Mouse (Mus musculus) kidney, embryonic 16.5 days (tissue): ENCODE results near the gene Celf5. TPM values are rescaled to one million over a fixed set of nuclear protein-coding genes. Genes with fewer than 3 reads are reported as not detected.

ENCODE experiments used
- ATAC-seq: fragments of 200-750 bp; cut with Nextera tagmentation; 2 replicates; pipeline ENCODE4 v1.8.0; 2017; ENCODE audit warnings: moderate TSS enrichment; ENCODE audit not compliant: low FRiP score, low TSS enrichment
- H3K27ac ChIP-seq: fragments of 300-500 bp; sonication (generic); 2 replicates; pipeline ENCODE4 v1.5.1; 2014; ENCODE audit warnings: low read length
- H3K27me3 ChIP-seq: fragments of 300-500 bp; sonication (generic); 2 replicates; pipeline ENCODE4 v1.6.1; 2014; ENCODE audit warnings: low read length, control low read depth, mixed read lengths; ENCODE audit not compliant: insufficient read depth
- H3K36me3 ChIP-seq: fragments of 300-500 bp; sonication (generic); 2 replicates; pipeline ENCODE4 v1.6.1; 2014; ENCODE audit warnings: low read length, control low read depth, mixed read lengths; ENCODE audit not compliant: insufficient read depth
- H3K4me1 ChIP-seq: fragments of 300-500 bp; sonication (generic); 2 replicates; pipeline ENCODE4 v1.6.1; 2014; ENCODE audit warnings: low read length, control low read depth, mixed read lengths; ENCODE audit not compliant: insufficient read depth
- H3K4me2 ChIP-seq: fragments of 300-500 bp; sonication (generic); replicated peaks from 2 replicates; pipeline ENCODE4 v1.6.1; 2014; ENCODE audit warnings: low read depth, low read length
- H3K4me3 ChIP-seq: fragments of 300-500 bp; sonication (generic); 2 replicates; pipeline ENCODE4 v1.5.1; 2014; ENCODE audit warnings: mild to moderate bottlenecking, low read length
- H3K9ac ChIP-seq: fragments of 300-500 bp; sonication (generic); replicated peaks from 2 replicates; pipeline ENCODE4 v1.6.1; 2014; ENCODE audit warnings: low read length
- H3K9me3 ChIP-seq: fragments of 300-500 bp; sonication (generic); 2 replicates; pipeline ENCODE4 v1.6.1; 2016; ENCODE audit warnings: low read length, control low read depth
- WGBS: fragments of 180-500 bp; shearing (Covaris S2); extraction: QIAGEN DNeasy Blood & Tissue Kit; methylation state at CpG from one replicate; pipeline ENCODE4 v1.1.7; 2014; 5-methylcytosine and 5-hydroxymethylcytosine counted together
- polyA plus RNA-seq: library from polyadenylated mRNA; unstranded; fragments of >200 nt; fragmentation: Nextera tagmentation; extraction: Ambion mirVana; gene quantifications from 2 replicates; pipeline ENCODE4 v1.2.1, GENCODE M21; 2015

The Celf5 gene
- polyA plus RNA-seq, 1 experiment from 2014 or later, result 0.29 TPM

DNA sequence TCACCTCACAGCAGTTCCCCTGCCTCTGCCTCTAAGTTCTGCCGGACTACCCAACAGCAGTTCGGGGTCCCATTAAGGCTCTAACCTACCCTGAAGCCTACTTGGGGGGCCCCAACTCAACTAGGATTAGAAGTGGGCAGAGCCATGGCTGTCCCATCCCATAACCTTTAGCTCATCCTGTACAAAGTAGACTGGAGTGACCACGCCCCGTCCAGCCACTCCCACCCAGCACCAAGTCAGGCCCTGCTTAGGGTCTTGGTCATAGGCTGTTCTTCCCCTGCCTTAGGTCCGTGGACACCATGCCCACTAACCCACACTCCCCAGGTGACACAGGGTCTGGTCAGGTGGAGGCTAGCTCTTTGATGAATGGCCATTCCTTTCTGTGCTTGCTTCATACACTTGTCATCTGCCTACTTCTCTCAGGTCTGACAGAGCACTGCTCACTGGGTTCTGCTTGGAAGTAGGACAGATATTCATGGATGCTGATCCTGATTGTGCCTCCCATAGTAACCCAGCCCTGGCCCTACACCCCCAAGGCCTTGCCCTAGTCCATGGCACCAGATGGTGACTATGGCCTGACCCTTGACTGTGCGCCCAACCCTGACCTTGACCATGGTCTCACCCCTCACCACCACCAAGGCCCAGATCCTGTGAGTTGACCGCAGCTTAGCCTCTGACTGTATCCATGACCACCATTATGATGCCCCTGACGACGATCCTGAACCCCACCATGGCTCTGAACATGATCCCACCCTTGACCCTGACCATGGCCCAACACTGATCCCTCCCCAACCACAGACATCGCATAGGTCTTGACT lies 63.2 kb downstream of the Celf5 start:
- Histone ChIP-seq H3K27ac (no peak overlapping the region), H3K4me3 (no peak overlapping the region), H3K4me1 (peaks cover 55% of the 10 kb centered on the region), H3K9ac (peak overlapping the region; percentile 29), H3K4me2 (no peak overlapping the region), H3K27me3 (no peaks in the 10 kb centered on the region), H3K9me3 (no peaks in the 10 kb centered on the region), H3K36me3 (peaks cover 11% of the 10 kb centered on the region; the same call in 1 of the 2 replicates)
- WGBS, result 90% methylated on average over 10 of the region's 10 CpGs
- no peak for ATAC-seq

DNA sequence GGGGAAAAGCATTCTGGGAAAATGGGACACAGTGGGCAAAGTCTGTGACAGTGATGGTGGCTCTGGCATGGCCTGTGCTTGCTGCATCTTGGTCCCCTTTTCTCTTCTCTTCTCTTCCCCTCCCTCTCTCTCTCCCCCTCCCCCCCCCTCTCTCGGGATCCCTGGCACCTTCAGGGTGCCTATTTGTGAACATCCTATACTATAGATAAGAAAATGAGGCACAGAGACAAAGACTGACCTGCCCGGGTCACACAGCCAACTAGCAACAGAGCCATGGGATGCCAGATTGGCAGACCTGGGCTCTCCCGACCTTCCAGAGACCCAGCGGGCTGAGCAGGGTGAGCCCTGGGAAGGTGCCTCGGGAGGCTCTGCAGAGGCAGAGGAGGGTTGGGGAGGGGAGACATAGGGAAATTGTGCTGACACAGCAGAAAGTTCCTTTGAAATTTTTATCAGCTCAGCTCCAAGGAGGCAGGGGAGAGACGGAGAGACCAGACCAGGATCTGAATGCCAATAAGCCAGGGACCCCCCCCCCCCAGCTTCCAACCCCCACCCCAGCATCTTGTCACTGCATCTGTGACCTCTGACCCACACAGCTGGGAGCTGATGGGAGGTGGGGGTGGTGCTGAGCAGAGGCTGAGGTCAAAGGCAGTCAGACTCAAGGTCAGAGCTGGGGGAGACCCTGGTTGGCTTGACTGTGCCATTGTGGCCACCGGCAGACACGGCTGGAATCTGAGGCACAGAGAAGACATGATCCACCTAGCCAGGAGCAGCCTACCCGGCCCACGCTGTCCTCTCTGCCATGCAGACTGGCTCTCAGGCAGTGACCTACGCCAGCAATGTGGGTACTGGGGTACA lies 64.1 kb downstream of the Celf5 start:
- no peak for ATAC-seq
- no peaks in the 10 kb centered on the region for H3K9me3 ChIP-seq
- 58% methylated on average over 11 of the region's 11 CpGs for WGBS
- H3K4me1 ChIP-seq, result peaks cover 56% of the 10 kb centered on the region
- H3K9ac ChIP-seq, result peak overlapping the region; percentile 29
- no peak overlapping the region for H3K27ac ChIP-seq
- no peak overlapping the region for H3K4me3 ChIP-seq
- H3K4me2 ChIP-seq, result no peak overlapping the region
- H3K27me3 ChIP-seq, result no peaks in the 10 kb centered on the region
- peaks cover 11% of the 10 kb centered on the region; the same call in 1 of the 2 replicates for H3K36me3 ChIP-seq

DNA sequence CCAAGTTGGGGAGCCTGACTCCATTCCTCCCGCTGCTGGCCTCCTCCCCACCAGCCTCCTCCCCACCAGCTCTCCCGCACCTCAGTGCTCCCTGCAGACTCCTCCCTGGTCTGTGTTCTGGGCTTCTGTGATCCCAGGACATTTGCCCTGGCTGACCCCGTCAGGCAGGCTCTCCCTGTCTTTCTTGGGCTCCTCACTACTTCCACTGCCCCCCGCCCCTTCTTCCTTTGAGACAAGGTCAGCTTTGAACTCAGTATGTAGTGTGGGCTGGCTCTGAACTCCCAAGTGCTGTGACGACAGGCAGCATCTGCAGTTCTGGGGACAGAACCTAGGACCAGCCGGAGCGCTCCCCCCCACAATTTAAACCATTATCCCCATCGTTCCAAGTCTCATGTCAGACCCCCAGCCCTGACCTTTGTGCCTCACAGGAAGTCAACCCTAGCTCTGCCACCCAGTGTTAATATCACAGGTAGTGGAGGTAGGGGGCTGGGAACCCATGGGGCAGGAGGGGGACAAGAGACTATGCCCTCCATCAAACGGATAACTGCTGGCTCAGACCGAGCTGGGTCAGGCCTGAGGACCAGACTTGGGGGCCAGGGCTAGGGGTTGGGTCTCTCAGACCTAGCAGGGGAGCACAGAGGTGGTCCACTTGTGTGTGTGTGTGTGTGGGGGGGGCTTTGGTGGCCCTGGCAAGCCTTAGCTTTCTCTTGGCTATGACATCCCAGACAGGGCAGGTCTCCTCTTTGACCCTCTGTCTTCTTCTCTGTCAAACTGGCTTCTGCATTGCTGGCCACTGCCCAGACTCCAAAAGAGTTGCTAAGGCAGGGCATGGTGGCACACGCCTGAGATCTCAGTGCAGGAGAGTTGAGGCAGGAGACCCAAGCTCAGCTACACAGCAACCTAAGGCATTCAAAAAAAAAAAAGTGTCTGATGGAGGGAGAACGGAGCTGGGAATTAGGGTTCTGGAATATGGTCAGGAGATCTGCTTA lies 65.0 kb downstream of the Celf5 start:
- Histone ChIP-seq H3K9ac (peak overlapping the region; percentile 67), H3K4me2 (peak overlapping the region; percentile 63), H3K27me3 (no peaks in the 10 kb centered on the region), H3K36me3 (peaks cover 16% of the 10 kb centered on the region; the same call in 1 of the 2 replicates), H3K9me3 (no peaks in the 10 kb centered on the region), H3K27ac (peak overlapping the region; percentile 85), H3K4me3 (peak overlapping the region; percentile 40), H3K4me1 (peaks cover 65% of the 10 kb centered on the region)
- WGBS, result 44% methylated on average over 12 of the region's 12 CpGs
- ATAC-seq, result 0 out of 2 replicates have a peak, but pooled peaks have one; percentile 0

DNA sequence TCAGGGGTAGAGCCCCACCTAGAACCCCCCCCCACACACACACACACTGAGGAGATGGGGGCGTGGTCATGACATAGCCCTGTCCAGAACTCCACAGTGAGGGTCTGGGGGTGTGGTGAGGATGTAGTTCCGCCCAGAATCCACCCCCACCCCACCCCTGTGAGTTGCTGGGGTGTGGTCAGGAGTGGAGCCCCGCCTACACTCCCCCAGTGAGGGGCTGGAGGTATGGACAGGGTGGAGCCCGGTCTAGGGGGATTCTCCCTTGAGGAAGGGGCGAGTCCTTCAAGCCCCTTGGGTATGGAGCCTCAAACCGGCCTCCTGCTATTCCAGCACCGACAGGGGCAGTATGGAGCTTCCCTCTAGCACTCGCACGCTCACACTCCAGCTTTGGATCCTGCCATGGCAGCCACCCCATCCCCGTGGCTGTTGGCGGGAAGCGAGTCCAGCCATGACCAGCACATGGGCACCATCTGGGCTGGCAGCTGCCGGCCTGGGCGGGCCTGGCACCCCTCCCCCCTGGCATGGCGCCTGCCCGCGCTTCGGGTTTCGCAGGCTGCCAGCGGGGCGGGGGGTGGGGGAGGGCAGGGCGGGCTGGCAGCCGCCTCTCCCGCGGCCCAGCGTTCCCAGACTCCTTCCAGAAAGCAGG lies 65.8 kb downstream of the Celf5 start:
- peak; percentile 59 for ATAC-seq
- WGBS, result 4% methylated on average over 24 of the region's 26 CpGs
- H3K4me1 ChIP-seq, result peaks cover 73% of the 10 kb centered on the region

DNA sequence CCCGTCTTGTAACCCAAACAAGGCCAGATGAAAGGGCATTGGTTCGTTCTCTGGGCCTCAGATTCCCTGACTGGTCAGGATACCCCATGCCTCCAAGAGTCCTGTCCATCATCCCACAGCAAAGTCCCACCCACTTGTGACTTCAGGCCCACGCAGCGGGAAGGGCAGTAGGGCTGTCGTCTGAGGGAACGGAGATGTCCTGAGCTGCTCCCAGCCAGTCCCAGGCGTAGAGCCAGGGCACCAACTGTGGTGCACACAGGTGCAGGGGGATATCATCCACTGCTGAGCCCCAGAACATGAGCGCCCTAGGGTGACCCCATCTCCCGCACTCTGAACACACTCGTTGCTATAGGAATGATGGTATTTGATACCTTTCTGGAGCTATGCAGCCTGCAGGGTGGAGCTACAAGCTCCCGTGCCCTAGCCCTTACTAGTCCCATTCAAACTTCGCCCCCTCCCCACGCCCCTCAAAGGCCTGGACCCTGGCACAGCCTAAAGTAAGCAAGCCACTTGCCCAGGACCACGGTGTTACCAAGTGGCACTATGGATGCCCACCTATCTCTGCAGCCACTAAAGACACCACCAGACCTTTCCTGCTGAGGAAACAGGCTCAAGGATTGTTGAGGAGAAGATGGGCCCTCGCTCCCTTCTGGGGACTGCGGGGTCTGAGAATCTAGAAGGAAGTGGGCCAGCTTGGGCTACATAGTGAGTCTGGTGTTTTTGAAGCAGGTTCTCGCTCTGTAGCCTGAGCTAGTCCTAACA lies 66.8 kb downstream of the Celf5 start:
- Histone ChIP-seq H3K4me2 (no peak overlapping the region), H3K36me3 (peaks cover 18% of the 10 kb centered on the region; the same call in 1 of the 2 replicates), H3K9ac (0 out of 2 replicates have a peak overlapping the region, but pooled peaks have one; percentile 3), H3K27ac (peak overlapping the region; percentile 85; the same call in 1 of the 2 replicates), H3K9me3 (no peaks in the 10 kb centered on the region), H3K4me1 (peaks cover 83% of the 10 kb centered on the region), H3K27me3 (no peaks in the 10 kb centered on the region), H3K4me3 (no peak overlapping the region)
- 66% methylated on average over 17 of the region's 17 CpGs for WGBS
- ATAC-seq, result no peak

More for the DNA sequence above, 65.8 kb downstream of the Celf5 start:
- Histone ChIP-seq H3K36me3 (peaks cover 18% of the 10 kb centered on the region; the same call in 1 of the 2 replicates), H3K27me3 (no peaks in the 10 kb centered on the region), H3K27ac (peak overlapping the region; percentile 85), H3K9ac (peak overlapping the region; percentile 67), H3K9me3 (no peaks in the 10 kb centered on the region), H3K4me2 (peak overlapping the region; percentile 63), H3K4me3 (peak overlapping the region; percentile 40)

DNA sequence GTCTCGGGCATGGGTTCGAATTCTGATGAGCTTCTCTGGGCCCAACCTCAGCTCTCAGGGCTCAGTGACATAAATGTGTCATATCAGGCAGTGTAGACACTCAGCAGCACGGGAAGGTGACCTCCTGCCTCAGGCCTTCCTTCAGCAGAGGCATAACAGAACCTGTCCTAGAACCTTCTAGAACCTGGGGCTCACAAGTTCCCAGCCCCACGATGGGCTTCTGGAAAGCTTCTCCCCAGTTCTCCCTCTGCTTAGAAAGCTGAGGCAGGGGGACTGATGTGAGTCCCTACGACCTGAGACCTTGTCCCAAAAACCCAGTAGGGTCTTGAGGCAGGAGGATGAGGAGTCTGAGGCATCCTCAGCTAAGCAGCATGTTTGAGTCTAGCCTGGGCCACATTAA lies 67.4 kb downstream of the Celf5 start:
- 81% methylated on average over 5 of the region's 5 CpGs for WGBS
- H3K27me3 ChIP-seq, result no peaks in the 10 kb centered on the region
- H3K9me3 ChIP-seq, result no peaks in the 10 kb centered on the region
- no peak overlapping the region for H3K4me2 ChIP-seq
- no peak for ATAC-seq
- H3K36me3 ChIP-seq, result peaks cover 16% of the 10 kb centered on the region; the same call in 1 of the 2 replicates
- H3K27ac ChIP-seq, result no peak overlapping the region; the same call in 1 of the 2 replicates
- H3K4me1 ChIP-seq, result peaks cover 88% of the 10 kb centered on the region
- no peak overlapping the region for H3K9ac ChIP-seq
- H3K4me3 ChIP-seq, result no peak overlapping the region

DNA sequence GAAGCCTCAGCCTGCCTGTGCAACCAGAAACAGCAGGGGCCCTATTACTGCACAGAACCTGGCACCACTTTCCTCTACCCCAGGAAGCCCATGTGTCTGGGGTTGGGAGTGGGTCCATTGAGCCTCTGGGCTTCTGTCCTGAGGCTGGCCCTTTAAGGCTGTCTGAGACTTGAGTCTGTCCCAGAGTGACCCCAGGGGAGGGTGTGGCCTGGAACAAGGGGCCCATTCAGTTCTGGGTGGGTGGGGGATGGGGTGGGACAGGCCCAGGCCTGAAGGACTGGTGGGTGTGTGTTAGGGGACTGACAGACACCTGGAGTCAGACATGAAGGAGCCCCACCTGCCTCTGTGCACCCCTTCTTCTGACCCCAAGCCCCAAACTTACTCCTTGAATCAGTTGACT lies 67.8 kb downstream of the Celf5 start:
- Histone ChIP-seq H3K4me1 (peaks cover 93% of the 10 kb centered on the region), H3K4me2 (no peak overlapping the region), H3K9ac (no peak overlapping the region), H3K9me3 (no peaks in the 10 kb centered on the region), H3K4me3 (no peak overlapping the region), H3K27ac (peak overlapping the region; percentile 33; the same call in 1 of the 2 replicates), H3K36me3 (peaks cover 12% of the 10 kb centered on the region; the same call in 1 of the 2 replicates), H3K27me3 (no peaks in the 10 kb centered on the region)
- ATAC-seq, result no peak
